Mouse (Mus musculus) layer of hippocampus, postnatal 36 days (tissue): ENCODE measurements at regions not wholly inside any gene's neighbourhood (a gene's known extent, or its start where the extent isn't known, plus 50 kb on each side); places are given as distances from the start of the nearest gene placed in this dataset.

Experiments
- DNase-seq, 2 experiments: peaks; one replicate each; pipeline ENCODE4 v3.0.0; 2022

DNA sequence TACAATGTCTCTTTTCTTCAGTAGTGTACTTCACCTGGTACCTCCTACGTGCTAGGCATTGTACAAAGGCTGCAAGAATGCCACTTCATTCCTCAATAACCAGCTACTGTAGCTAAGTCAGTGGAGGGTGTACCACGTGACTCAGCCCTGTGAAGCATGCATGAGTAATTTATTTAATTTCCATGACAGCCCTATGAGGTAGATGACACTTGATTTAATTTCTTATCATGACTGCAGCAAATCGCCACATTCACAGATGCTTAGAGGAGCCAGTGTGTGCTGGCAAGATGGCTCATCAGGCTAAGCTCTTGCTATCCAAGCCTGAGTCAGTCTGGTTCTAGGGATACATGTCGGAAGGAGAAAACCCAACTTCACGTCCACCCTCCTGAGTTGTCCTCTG is 642.0 kb upstream of the Tmem132c start:
- no peak for DNase-seq

- peak in 1 of 2 experiments; percentile 7 for DNase-seq
Measured at GRCm38 (mm10) chr5:126606756-126607155, 634.9 kb upstream of the Tmem132c start.

GRCm38 (mm10) chr5:126612571-126612970 is 629.0 kb upstream of the Tmem132c start:
- no peak for DNase-seq

DNA sequence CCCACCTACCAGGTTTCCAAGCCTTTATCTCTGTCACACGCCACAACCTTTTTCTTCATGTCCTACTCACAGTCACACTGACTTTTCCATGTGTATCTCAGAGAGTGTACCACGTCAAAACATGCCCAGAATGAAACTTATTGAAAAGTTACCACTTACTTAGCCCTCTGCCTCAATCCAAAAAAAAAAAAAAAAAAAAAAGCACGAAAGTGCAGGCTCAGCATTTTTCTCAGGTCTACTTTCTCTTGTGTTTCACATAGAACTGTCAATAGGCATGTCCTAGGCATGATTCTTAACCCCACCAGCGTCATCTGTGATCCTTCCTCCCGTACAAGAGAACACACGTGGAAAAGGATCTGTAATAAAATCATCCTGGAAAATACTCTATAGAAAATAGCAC is 619.1 kb upstream of the Tmem132c start:
- DNase-seq = no peak

DNA sequence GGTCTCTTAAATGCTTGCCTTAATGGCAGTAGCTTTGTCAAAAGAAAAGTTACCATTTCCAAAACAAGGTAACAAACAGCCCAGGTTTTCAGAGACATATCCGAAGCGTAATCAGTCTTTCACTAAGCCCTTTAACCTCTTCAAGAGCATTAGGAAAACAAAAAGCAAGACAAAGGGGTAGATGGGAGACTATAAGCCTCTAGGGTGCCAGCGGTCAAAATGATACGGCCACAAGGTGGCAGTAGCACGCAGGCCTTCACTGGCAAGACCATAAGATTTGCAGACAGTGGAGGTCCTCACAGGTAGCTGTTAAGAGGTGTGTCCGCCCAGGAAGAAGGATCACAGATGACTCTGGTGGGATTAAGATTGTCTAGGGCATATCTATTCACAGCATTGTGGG is 618.4 kb upstream of the Tmem132c start:
- DNase-seq = peak; percentile 45 to 60

GRCm38 (mm10) chr5:126629826-126630225 is 611.8 kb upstream of the Tmem132c start:
- no peak for DNase-seq

DNA sequence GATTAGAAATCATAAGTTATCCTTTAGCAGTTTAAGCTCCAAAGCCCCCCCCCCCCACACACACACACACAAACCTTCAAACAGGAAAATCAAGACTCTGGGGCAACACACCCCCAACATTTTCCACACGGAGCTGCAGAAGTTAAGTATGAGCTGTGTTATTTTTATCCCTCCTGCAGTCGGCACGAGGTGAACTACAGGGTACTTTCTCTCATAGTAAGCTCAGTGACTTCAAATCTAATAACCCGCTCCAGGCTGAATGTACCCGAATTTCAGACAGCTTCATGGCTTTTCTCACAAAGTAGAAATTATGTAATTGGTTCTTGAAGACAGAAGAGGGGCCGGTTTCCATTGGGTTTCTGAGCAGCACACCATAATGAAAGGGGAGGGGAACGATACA is 591.2 kb upstream of the Tmem132c start:
- DNase-seq = no peak

DNA sequence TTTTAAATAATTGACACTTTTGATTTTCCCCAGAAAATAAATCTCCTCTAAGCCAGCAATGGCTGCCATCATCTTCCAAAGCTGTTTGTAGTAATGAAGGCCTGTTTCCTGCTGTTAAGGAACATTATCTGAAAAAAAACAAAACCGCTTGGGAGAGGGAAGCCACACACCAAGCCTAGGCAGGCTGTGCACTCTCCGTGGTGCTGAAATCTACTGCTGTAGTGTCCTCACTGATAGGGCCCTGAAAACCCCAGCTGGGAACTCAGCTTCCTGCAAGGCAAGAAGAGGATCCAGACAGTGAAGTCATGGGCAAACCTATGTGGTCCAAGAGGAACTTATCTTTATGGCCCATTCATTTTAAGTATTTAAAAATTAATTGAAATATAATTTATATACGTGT is 590.2 kb upstream of the Tmem132c start:
- DNase-seq = no peak

GRCm38 (mm10) chr5:126662648-126663047 is 579.0 kb upstream of the Tmem132c start:
- DNase-seq = no peak

GRCm38 (mm10) chr5:126671156-126671555 is 570.5 kb upstream of the Tmem132c start:
- peak; percentile 11 to 18 for DNase-seq

GRCm38 (mm10) chr5:126680262-126680661 is 561.3 kb upstream of the Tmem132c start:
- DNase-seq = no peak

DNA sequence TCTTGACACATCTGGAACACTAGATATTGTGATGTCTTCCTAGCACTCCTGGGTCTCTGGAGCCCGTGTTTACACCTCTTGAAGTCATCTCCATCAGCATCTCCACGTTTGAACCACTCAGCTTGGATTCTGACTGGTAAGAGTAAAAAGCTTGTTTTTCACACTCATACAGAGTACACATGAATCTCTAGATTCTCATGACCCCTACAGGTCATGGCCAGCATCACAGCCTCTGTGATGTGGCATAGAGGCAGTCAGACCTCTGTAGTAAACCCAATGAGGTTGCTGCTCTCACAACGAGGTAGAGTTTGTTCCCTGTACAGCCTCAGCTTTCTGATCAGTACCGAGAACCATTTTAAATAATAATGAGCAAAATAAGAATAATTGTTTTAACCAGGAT is 542.3 kb upstream of the Tmem132c start:
- no peak for DNase-seq

DNA sequence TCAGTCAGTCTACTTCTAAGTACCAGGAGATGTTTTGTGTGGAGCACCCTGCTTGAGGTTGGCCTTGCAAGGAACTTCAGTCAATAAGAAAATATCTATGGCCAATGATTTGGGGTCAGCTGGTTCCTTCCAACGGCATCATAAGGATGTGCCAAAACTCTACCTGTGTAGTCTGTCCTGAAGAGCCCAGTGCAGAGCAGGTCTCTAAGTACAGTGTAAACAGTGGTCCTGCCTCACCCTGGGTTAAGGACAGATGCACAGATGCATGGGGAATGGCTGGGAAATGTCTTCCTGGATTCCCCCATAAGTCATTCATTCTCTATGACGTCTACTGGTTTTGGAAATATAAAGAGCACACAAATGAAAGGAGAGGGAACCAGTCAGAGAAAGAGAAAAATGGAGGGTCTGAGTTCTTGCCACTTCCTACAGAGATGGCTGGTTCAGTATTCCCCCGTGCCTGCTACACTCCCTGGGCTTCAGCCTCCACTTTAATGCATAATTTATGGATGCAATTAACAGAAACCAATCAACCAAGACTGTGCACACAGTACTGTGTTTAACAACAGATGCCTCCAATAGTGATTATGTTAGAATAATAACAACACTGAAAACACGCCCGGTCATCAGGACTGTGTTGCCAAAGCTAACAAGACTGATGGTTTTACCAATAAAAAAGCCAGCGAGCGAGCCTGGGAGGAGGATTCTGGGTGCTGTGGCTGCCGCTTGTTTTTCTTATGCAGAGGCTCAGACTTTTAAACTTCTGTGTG is 537.9 kb upstream of the Tmem132c start:
- DNase-seq = no peak

DNA sequence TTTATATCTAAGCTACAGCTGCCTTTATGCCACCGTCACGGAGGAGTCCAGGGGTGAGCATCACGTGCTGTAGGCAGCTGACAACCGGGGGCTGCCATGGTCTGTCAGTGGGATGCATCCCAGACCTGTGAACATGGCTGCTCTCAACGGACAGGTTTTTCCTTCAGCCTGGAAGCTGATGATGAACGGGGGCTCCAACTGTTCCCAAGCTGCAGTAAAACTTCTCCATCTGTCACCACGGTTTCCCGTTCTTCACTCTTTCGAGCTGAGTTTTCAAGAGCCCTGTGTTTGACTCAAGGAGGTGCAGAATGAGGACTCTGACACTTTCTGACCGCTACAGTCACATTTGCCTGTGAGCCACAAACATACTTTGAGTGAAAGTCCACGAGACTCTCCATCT is 535.7 kb upstream of the Tmem132c start:
- DNase-seq = peak; percentile 14 to 37

DNA sequence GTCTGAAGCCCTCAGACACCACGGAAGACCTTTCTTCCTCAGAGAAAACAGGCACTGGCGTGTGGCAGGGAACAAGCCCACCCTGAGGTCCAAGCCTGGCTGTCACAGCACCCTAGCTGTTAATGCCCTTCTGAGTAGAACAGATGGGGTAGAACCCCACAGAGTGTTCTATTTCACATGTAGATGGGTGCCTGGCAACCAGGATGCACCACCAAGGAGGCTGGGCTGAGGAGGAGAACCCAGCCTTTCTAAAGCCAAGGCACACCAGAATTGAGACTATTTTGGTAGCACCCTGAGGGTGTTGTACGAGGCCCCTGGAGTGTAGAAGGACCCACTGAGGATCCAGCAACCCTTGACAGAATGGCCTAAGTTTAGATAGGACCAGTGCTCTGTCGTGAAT is 534.9 kb upstream of the Tmem132c start:
- no peak for DNase-seq

- DNase-seq = peak; percentile 9 to 18
Measured at GRCm38 (mm10) chr5:126714672-126715071, 526.9 kb upstream of the Tmem132c start.

DNA sequence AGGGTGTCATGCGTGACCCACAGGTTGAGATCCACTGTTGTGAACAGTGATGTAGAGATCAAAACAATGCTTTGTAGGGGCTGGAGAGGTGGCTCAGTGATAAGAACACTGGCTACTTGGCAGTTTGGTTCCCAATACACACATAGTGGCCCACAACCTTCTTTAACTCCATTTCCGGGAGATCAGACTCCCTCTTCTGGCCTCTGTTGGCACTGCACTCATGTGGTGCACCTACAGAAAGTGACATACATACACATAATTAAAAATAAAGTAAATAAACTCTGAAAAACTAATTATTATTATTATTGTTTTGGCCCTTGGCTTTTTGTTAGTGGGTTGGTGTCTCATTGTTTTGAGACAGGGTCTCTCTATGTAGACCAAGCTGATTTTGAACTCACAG is 523.2 kb upstream of the Tmem132c start:
- DNase-seq = no peak

- no peak for DNase-seq
Measured at GRCm38 (mm10) chr5:126721300-126721699, 520.3 kb upstream of the Tmem132c start.

DNA sequence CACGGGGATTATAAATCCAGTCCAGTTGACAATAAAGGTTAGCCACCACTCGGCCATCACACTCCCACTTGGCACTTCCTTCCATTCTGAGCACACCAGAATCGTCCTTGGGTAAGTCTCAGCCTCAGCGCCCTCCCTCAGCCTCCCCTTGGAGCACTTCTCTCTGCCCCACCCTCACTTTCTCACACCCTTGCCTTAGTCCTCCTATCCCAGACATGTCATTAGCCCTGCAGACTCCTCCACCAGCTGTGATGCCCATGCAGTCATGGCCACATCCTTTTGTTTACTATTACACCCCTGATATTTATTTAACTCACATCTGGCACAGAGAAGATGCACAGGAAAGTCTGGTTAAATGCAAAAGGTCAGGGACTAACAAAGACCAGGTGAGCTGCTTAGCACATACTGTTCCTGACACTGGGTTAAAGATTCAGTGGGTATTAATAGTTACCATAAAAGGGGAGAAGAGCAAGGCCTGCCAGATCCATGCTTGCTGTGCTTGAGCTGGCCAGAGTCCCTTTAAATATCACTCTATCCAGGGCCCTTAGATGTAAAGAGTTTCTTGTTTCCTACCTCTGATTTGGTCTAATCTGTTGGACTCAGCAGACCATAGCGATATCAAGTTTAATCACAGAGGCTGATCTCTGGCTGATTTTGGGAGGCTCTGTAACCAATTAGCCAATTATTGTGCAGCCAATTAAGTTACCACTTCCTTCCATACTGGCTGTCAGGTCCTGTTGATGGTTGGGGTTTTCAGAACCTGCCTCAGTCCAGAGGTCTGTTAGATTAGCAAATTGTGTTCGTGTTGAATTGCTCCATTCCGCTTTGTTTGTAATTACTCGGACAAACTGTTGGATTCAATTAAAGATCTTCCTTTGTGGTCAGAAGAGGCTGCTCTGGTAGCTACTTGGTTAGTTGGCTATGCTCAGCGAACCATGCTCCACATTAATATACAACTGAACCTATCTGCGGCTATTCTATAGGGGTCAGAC is 518.0 kb upstream of the Tmem132c start:
- DNase-seq = no peak

DNA sequence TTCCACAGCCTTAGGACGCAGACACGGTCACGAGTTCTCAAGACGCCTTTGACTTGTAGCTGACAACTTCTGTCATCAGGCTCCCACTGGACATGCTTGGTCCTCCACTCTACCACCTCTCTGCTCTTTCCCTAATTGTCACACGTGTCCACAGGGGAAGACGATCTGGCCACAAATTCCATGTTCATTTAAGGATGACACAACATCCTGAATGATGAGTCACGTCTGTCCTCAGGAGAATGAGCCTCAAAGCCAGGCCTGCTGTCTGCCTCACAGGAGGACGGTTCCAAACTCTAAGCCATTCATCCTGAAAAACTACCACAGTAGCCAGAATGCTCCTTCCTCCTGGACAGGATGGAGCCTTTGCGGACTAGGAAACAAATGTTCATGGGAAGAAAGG is 517.3 kb upstream of the Tmem132c start:
- no peak for DNase-seq

GRCm38 (mm10) chr5:126733470-126733869 is 508.1 kb upstream of the Tmem132c start:
- peak; percentile 82 to 87 for DNase-seq

DNA sequence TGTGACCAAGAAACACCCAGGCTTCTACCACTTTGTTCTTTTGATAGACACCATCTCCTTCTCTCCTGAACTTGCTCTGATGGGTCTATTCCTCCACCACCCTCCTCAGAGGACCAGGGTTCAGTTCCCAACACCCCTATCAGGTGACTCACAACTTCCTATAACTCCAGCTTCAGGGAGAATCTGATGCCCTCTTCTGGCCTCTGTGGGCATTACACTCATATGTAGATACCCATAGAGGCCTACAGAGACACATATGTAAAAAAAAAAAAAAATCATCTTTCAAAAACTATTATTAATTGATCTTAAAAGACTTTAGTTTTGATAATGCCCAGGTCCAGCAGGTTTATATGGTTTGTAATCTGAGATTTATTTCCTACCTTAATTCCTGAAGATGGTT is 505.9 kb upstream of the Tmem132c start:
- no peak for DNase-seq

- no peak for DNase-seq
Measured at GRCm38 (mm10) chr5:126737681-126738080, 503.9 kb upstream of the Tmem132c start.
